Mouse (Mus musculus) hindbrain, embryonic 13.5 days (tissue): ENCODE results near the gene 4930516K23Rik. TPM values are rescaled to one million over a fixed set of nuclear protein-coding genes. Genes with fewer than 3 reads are reported as not detected.

Experiments used
- ATAC-seq: fragments of 200-750 bp; cut with Nextera tagmentation; 2 replicates; pipeline ENCODE4 v1.8.0; 2017; ENCODE audit warnings: moderate TSS enrichment; ENCODE audit not compliant: low FRiP score
- H3K27ac ChIP-seq: fragments of 300-500 bp; sonication (generic); 2 replicates; pipeline ENCODE4 v1.5.1; 2015; ENCODE audit warnings: inconsistent platforms, mild to moderate bottlenecking, moderate library complexity
- H3K27me3 ChIP-seq: fragments of 300-500 bp; sonication (generic); 2 replicates; pipeline ENCODE4 v1.6.1; 2015; ENCODE audit warnings: mild to moderate bottlenecking, inconsistent platforms
- H3K36me3 ChIP-seq: fragments of 300-500 bp; sonication (generic); 2 replicates; pipeline ENCODE4 v1.6.1; 2015; ENCODE audit warnings: mild to moderate bottlenecking, inconsistent platforms
- H3K4me1 ChIP-seq: fragments of 300-500 bp; sonication (generic); replicated peaks from 2 replicates; pipeline ENCODE4 v1.6.1; 2015; ENCODE audit warnings: inconsistent platforms
- H3K4me2 ChIP-seq: fragments of 300-500 bp; sonication (generic); 2 replicates; pipeline ENCODE4 v1.6.1; 2015; ENCODE audit warnings: inconsistent platforms, mild to moderate bottlenecking, moderate library complexity
- H3K4me3 ChIP-seq: fragments of 300-500 bp; sonication (generic); 2 replicates; pipeline ENCODE4 v1.5.1; 2015; ENCODE audit warnings: mild to moderate bottlenecking, inconsistent platforms
- H3K9ac ChIP-seq: fragments of 300-500 bp; sonication (generic); 2 replicates; pipeline ENCODE4 v1.6.1; 2015; ENCODE audit warnings: mild to moderate bottlenecking, inconsistent platforms
- H3K9me3 ChIP-seq: fragments of 300-500 bp; sonication (generic); 2 replicates; pipeline ENCODE4 v1.6.1; 2016; ENCODE audit warnings: inconsistent platforms
- polyA plus RNA-seq: library from polyadenylated mRNA; unstranded; fragments of >200 nt; fragmentation: Nextera tagmentation; extraction: Ambion mirVana; gene quantifications from 2 replicates; pipeline ENCODE4 v1.2.1, GENCODE M21; 2015

4930516K23Rik gene
- polyA plus RNA-seq, 1 experiment from 2014 or later: not detected

- Histone ChIP-seq H3K4me3 (no peak within 1 kb of the TSS), H3K27ac (no peak within 1 kb of the TSS), H3K36me3 (no peaks in the 10 kb centered on the region), H3K9ac (no peak within 1 kb of the TSS), H3K27me3 (no peaks in the 10 kb centered on the region), H3K4me2 (no peak within 1 kb of the TSS), H3K4me1 (no peaks in the 10 kb centered on the region), H3K9me3 (no peaks in the 10 kb centered on the region)
- no peak for ATAC-seq
These were observed 44.0 kb downstream of the 4930516K23Rik start, which contains the start of gene Olfr639 for GRCm38 (mm10) chr7:104017203-104017602. Gene Olfr639, minus strand, starts transcription at chr7:104017303.

Other genes with a start within 250 kb of the 4930516K23Rik start
- gene Hbb-bt, start 247.4 kb downstream of the 4930516K23Rik start, polyA plus RNA-seq: 996 and 1,160 TPM in 2 replicates
- 2,000 and 2,305 TPM in 2 replicates for gene Hbb-bs, start 233.3 kb downstream of the 4930516K23Rik start, polyA plus RNA-seq
- gene Hbb-bh2, start 220.9 kb downstream of the 4930516K23Rik start, polyA plus RNA-seq: not detected in 2 replicates
- 43.8 and 70.4 TPM in 2 replicates for gene Hbb-bh1, start 218.3 kb downstream of the 4930516K23Rik start, polyA plus RNA-seq
- 4,283 and 4,441 TPM in 2 replicates for gene Hbb-y, start 208.2 kb downstream of the 4930516K23Rik start, polyA plus RNA-seq
- not detected in 2 replicates for gene Olfr66, start 175.2 kb downstream of the 4930516K23Rik start, polyA plus RNA-seq
- gene Olfr64, start 167.0 kb downstream of the 4930516K23Rik start, polyA plus RNA-seq: not detected in 2 replicates
- not detected in 2 replicates for gene Olfr65, start 158.0 kb downstream of the 4930516K23Rik start, polyA plus RNA-seq
- gene Olfr631, start 132.6 kb downstream of the 4930516K23Rik start, polyA plus RNA-seq: not detected in 2 replicates
- gene Olfr632, start 127.1 kb downstream of the 4930516K23Rik start, polyA plus RNA-seq: not detected in 2 replicates
- not detected in 2 replicates for gene Olfr633, start 117.0 kb downstream of the 4930516K23Rik start, polyA plus RNA-seq
- not detected in 2 replicates for gene Olfr635, start 90.3 kb downstream of the 4930516K23Rik start, polyA plus RNA-seq
- gene Olfr638, start 62.7 kb downstream of the 4930516K23Rik start, polyA plus RNA-seq: not detected in 2 replicates
- gene Olfr639, start 44.1 kb downstream of the 4930516K23Rik start, polyA plus RNA-seq: 0.05 TPM in 1 of 2 replicates, not detected in the other
- gene Olfr640, start 35.9 kb downstream of the 4930516K23Rik start, polyA plus RNA-seq: not detected in 2 replicates
- gene Olfr641, start 26.0 kb downstream of the 4930516K23Rik start, polyA plus RNA-seq: not detected in 2 replicates
- not detected in 2 replicates for gene Olfr642, start 8.8 kb downstream of the 4930516K23Rik start, polyA plus RNA-seq
- not detected in 2 replicates for gene Olfr644, start 10.4 kb upstream of the 4930516K23Rik start, polyA plus RNA-seq
- gene Olfr645, start 24.0 kb upstream of the 4930516K23Rik start, polyA plus RNA-seq: not detected in 2 replicates
- gene Olfr646, start 43.4 kb upstream of the 4930516K23Rik start, polyA plus RNA-seq: not detected in 2 replicates
- not detected in 2 replicates for gene Ubqln5, start 68.4 kb upstream of the 4930516K23Rik start, polyA plus RNA-seq
- gene Olfr643, start 76.0 kb upstream of the 4930516K23Rik start, polyA plus RNA-seq: not detected in 2 replicates
- not detected in 2 replicates for gene Ubqln3, start 81.8 kb upstream of the 4930516K23Rik start, polyA plus RNA-seq
- gene Ubqlnl, start 89.1 kb upstream of the 4930516K23Rik start, polyA plus RNA-seq: not detected in 2 replicates
- gene Olfm5, start 103.4 kb upstream of the 4930516K23Rik start, polyA plus RNA-seq: not detected in 2 replicates
- gene Olfr648, start 121.9 kb upstream of the 4930516K23Rik start, polyA plus RNA-seq: 0.26 and 0.34 TPM in 2 replicates
- gene Olfr649, start 134.5 kb upstream of the 4930516K23Rik start, polyA plus RNA-seq: not detected in 2 replicates
- gene Trim6, start 157.3 kb upstream of the 4930516K23Rik start, polyA plus RNA-seq: 0.43 and 0.50 TPM in 2 replicates
- 0.90 and 1.00 TPM in 2 replicates for gene Trim34a, start 183.0 kb upstream of the 4930516K23Rik start, polyA plus RNA-seq
- gene Trim5, start 226.6 kb upstream of the 4930516K23Rik start, polyA plus RNA-seq: 0.13 and 0.14 TPM in 2 replicates